ENCODE assay signal across 8 mouse cellular contexts in the genomic region with DNA sequence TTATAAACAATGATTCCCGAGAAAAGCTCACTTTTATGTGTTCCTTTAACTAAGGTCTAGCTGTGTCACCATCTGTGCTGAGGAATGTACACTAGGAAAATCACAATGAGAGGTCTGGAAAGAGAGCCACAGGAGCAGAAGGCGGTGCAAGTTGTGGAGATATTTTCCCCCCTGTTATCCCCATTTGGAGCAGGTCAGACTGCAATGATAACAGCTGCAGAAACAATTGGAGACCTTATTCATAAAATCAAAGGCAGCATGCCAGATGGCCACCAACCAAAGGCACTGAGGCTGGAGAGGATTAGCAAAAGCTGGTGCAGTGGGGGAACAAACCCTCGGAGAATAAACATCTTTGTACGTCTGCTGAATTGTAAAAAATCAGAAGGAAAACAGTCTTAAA.
DNase-seq lines count a peak whose midpoint lies in the region; ATAC-seq and TF ChIP-seq lines count a peak whose summit lies in the region.

No protein-coding gene starts in this region.

- 38% methylated on average over 4 of the region's 4 CpGs for WGBS in embryonic facial prominence, embryonic 11.5 days
- 35% methylated on average over 4 of the region's 4 CpGs for WGBS in embryonic facial prominence, embryonic 10.5 days
- 16% methylated on average over 4 of the region's 4 CpGs for WGBS in forebrain, embryonic 12.5 days
- WGBS in midbrain, embryonic 11.5 days, result 16% methylated on average over 4 of the region's 4 CpGs
- 51% methylated on average over 4 of the region's 4 CpGs for WGBS in kidney, adult 2 months

- no peak overlapping the region for H3K27ac ChIP-seq in embryonic facial prominence, embryonic 11.5 days (replicated peaks; ENCODE audit: low read depth, low read length)
- no peak overlapping the region for H3K27ac ChIP-seq in embryonic facial prominence, embryonic 10.5 days (replicated peaks)
- no peak overlapping the region for H3K27ac ChIP-seq in forebrain, embryonic 12.5 days
- H3K27ac ChIP-seq in midbrain, embryonic 11.5 days (ENCODE audit: low read depth, low read length), result peak overlapping the region; percentile 30; the same call in 1 of the 2 replicates
- no peak overlapping the region for H3K27ac ChIP-seq in kidney, adult 2 months (ENCODE audit: insufficient read depth, low read depth, low read length)

- no peak for ATAC-seq in embryonic facial prominence, embryonic 11.5 days (replicated peaks; ENCODE audit: insufficient number of reproducible peaks, low FRiP score, low TSS enrichment, low read depth)
- ATAC-seq in forebrain, embryonic 12.5 days (ENCODE audit: low FRiP score), result 0 out of 2 replicates have a peak, but pooled peaks have one; percentile 49
- ATAC-seq in midbrain, embryonic 11.5 days (ENCODE audit: low FRiP score), result peak; percentile 85

- intact Hi-C loops in left cerebral cortex, postnatal 14 days (cut with DNase I), result no loop called here

- H3K9me3 ChIP-seq in embryonic facial prominence, embryonic 11.5 days (replicated peaks; ENCODE audit: control insufficient read depth, low read length), result no peaks in the 10 kb centered on the region
- H3K9me3 ChIP-seq in embryonic facial prominence, embryonic 10.5 days, result no peaks in the 10 kb centered on the region
- no peaks in the 10 kb centered on the region for H3K9me3 ChIP-seq in forebrain, embryonic 12.5 days
- no peaks in the 10 kb centered on the region for H3K9me3 ChIP-seq in midbrain, embryonic 11.5 days (ENCODE audit: control insufficient read depth, low read length)

- H3K4me1 ChIP-seq in embryonic facial prominence, embryonic 11.5 days (ENCODE audit: control insufficient read depth, insufficient read depth, low read length), result no peaks in the 10 kb centered on the region
- H3K4me1 ChIP-seq in embryonic facial prominence, embryonic 10.5 days, result peaks cover 7% of the 10 kb centered on the region; the same call in 1 of the 2 replicates
- peaks cover 5% of the 10 kb centered on the region; the same call in 1 of the 2 replicates for H3K4me1 ChIP-seq in forebrain, embryonic 12.5 days
- H3K4me1 ChIP-seq in midbrain, embryonic 11.5 days (ENCODE audit: control insufficient read depth, insufficient read depth, low read length), result peaks cover 6% of the 10 kb centered on the region; the same call in 1 of the 2 replicates
- no peaks in the 10 kb centered on the region for H3K4me1 ChIP-seq in kidney, adult 2 months (ENCODE audit: control insufficient read depth, insufficient read depth, low read length)

- H3K4me2 ChIP-seq in embryonic facial prominence, embryonic 11.5 days (ENCODE audit: low read depth, low read length), result no peak overlapping the region
- no peak overlapping the region for H3K4me2 ChIP-seq in forebrain, embryonic 12.5 days
- no peak overlapping the region for H3K4me2 ChIP-seq in midbrain, embryonic 11.5 days

- TF ChIP-seq POLR2A in kidney, adult 2 months (IDR thresholded peaks at IDR 0.05; ENCODE audit: low read depth, low read length), result no peak

- no peaks in the 10 kb centered on the region for H3K27me3 ChIP-seq in embryonic facial prominence, embryonic 11.5 days (ENCODE audit: control insufficient read depth, insufficient read depth, low read length)
- H3K27me3 ChIP-seq in embryonic facial prominence, embryonic 10.5 days (replicated peaks; ENCODE audit: low read depth, poor library complexity, severe bottlenecking), result peaks cover 10% of the 10 kb centered on the region
- H3K27me3 ChIP-seq in forebrain, embryonic 12.5 days, result peaks cover 7% of the 10 kb centered on the region
- peaks cover 6% of the 10 kb centered on the region for H3K27me3 ChIP-seq in midbrain, embryonic 11.5 days (ENCODE audit: control insufficient read depth, insufficient read depth, low read length)
- no peaks in the 10 kb centered on the region for H3K27me3 ChIP-seq in kidney, adult 2 months (replicated peaks; ENCODE audit: control insufficient read depth, insufficient read depth, low read length)

- no peak overlapping the region for H3K9ac ChIP-seq in embryonic facial prominence, embryonic 11.5 days (replicated peaks; ENCODE audit: low read length)
- H3K9ac ChIP-seq in forebrain, embryonic 12.5 days, result no peak overlapping the region
- no peak overlapping the region for H3K9ac ChIP-seq in midbrain, embryonic 11.5 days (ENCODE audit: low read length)

- no peak for TF ChIP-seq CTCF in kidney, adult 2 months (conservative IDR thresholded peaks at IDR 0.05; ENCODE audit: insufficient read depth, insufficient read length, low read depth, low read length)

- peak; percentile 35 for DNase-seq in embryonic facial prominence, embryonic 11.5 days (ENCODE audit: low spot score)
- no peak for DNase-seq in embryonic facial prominence, embryonic 10.5 days (ENCODE audit: low spot score)
- DNase-seq in Muller cell, postnatal 12 days (ENCODE audit: inconsistent ontology term), result peak; percentile 43
- DNase-seq in midbrain, embryonic 11.5 days (ENCODE audit: low spot score, missing footprints), result peak; percentile 87
- DNase-seq in kidney, adult 2 months, result no peak
- DNase-seq in left cerebral cortex, postnatal 14 days (ENCODE audit: low spot score in 2 of 2), result no peak
- no peak for DNase-seq in ovary, postnatal 14 days (ENCODE audit: low spot score)

- H3K36me3 ChIP-seq in embryonic facial prominence, embryonic 11.5 days (replicated peaks; ENCODE audit: control insufficient read depth, insufficient read depth, low read depth, low read length), result no peaks in the 10 kb centered on the region
- no peaks in the 10 kb centered on the region for H3K36me3 ChIP-seq in embryonic facial prominence, embryonic 10.5 days (replicated peaks)
- no peaks in the 10 kb centered on the region for H3K36me3 ChIP-seq in forebrain, embryonic 12.5 days (replicated peaks)
- no peaks in the 10 kb centered on the region for H3K36me3 ChIP-seq in midbrain, embryonic 11.5 days (ENCODE audit: control insufficient read depth, insufficient read depth, low read length)
- no peaks in the 10 kb centered on the region for H3K36me3 ChIP-seq in kidney, adult 2 months (ENCODE audit: control insufficient read depth, insufficient read depth, low read length)

- no peak overlapping the region for H3K4me3 ChIP-seq in embryonic facial prominence, embryonic 11.5 days (ENCODE audit: low read depth, low read length)
- no peak overlapping the region for H3K4me3 ChIP-seq in embryonic facial prominence, embryonic 10.5 days
- H3K4me3 ChIP-seq in forebrain, embryonic 12.5 days (replicated peaks), result no peak overlapping the region
- no peak overlapping the region for H3K4me3 ChIP-seq in midbrain, embryonic 11.5 days (ENCODE audit: low read depth, low read length)
- H3K4me3 ChIP-seq in kidney, adult 2 months (ENCODE audit: insufficient read depth, low read depth, low read length), result no peak overlapping the region

Comparison
In these comparisons a context has a peak if more than half of its experiments do, and no peak if none do; other contexts are left out.
1. DNase-seq: peak in embryonic facial prominence, embryonic 11.5 days (single experiment), Muller cell, postnatal 12 days (single experiment) and midbrain, embryonic 11.5 days (single experiment); none in embryonic facial prominence, embryonic 10.5 days (single experiment), kidney, adult 2 months (single experiment), left cerebral cortex, postnatal 14 days (0 of 2) and ovary, postnatal 14 days (single experiment).